Mouse (Mus musculus): ENCODE measurements around the gene Maco1. TPM values are rescaled to one million over a fixed set of nuclear protein-coding genes. Genes with fewer than 3 reads are reported as not detected.

Maco1 gene
- polyA plus RNA-seq, 1 experiment from 2014 or later: 46.1 TPM

DNA sequence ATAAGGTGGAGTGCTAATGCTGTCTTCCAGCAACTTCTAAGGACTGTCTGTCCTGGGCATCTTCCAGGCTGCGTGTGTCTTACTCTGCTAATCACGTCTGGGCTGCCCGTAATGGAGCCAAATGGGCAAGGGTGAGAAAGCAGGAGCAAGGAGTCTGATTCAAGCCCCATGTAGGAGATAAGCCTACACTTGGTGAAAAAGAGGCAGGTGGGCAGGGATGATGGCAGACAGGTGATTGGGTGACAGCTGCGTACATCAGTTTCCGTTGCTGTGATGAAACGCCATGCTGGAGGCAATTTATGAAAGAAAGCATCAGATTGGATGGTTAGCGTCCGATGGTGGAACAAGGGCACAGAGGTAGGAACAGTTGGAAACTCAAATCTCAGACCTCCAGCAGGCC is 14.1 kb upstream of the Maco1 start:
- Histone ChIP-seq H3K27me3 (ENCODE audit: control insufficient read depth, insufficient read depth, low read length) (no peaks in the 10 kb centered on the region), H3K4me2 (replicated peaks; ENCODE audit: low read depth, low read length) (no peak overlapping the region), H3K9me3 (ENCODE audit: control insufficient read depth, low read depth, low read length) (no peaks in the 10 kb centered on the region), H3K27ac (ENCODE audit: low read length) (no peak overlapping the region), H3K36me3 (ENCODE audit: control insufficient read depth, insufficient read depth, low read length) (no peaks in the 10 kb centered on the region), H3K4me1 (ENCODE audit: control insufficient read depth, insufficient read depth, low read length) (peaks cover 5% of the 10 kb centered on the region; the same call in 1 of the 2 replicates), H3K4me3 (ENCODE audit: low read depth, low read length) (no peak overlapping the region), H3K9ac (replicated peaks; ENCODE audit: low read depth, low read length) (no peak overlapping the region)
- ATAC-seq (ENCODE audit: insufficient number of reproducible peaks, insufficient read depth, low FRiP score, low read depth): no peak
- WGBS: 91% methylated on average over 8 of the region's 8 CpGs

DNA sequence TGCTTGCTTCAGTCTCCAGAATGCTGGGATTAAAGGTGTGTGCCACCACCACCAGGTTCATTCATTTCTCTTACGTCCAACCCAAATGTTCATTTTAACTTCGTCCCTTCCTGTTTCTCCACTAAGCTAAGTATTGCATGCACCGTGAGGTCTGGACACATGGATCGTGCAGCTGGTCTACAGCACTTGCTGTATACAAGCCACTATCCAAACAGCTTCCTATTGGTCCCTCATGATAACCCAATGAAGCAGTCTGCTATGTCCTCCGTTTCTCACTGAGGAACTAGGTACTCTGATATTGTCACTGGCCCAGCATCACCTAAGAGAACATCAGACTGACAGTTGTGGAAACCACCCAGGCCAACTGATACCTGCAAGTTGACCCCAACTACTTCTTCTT is 12.6 kb upstream of the Maco1 start:
- no peak for ATAC-seq (ENCODE audit: insufficient number of reproducible peaks, insufficient read depth, low FRiP score, low read depth)
- H3K27ac ChIP-seq (ENCODE audit: low read length): no peak overlapping the region
- no peaks in the 10 kb centered on the region for H3K36me3 ChIP-seq (ENCODE audit: control insufficient read depth, insufficient read depth, low read length)
- WGBS: 80% methylated on average over 5 of the region's 5 CpGs
- no peak overlapping the region for H3K4me3 ChIP-seq (ENCODE audit: low read depth, low read length)
- no peak overlapping the region for H3K4me2 ChIP-seq (replicated peaks; ENCODE audit: low read depth, low read length)
- peaks cover 5% of the 10 kb centered on the region; the same call in 1 of the 2 replicates for H3K4me1 ChIP-seq (ENCODE audit: control insufficient read depth, insufficient read depth, low read length)
- no peaks in the 10 kb centered on the region for H3K27me3 ChIP-seq (ENCODE audit: control insufficient read depth, insufficient read depth, low read length)
- no peaks in the 10 kb centered on the region for H3K9me3 ChIP-seq (ENCODE audit: control insufficient read depth, low read depth, low read length)
- no peak overlapping the region for H3K9ac ChIP-seq (replicated peaks; ENCODE audit: low read depth, low read length)

DNA sequence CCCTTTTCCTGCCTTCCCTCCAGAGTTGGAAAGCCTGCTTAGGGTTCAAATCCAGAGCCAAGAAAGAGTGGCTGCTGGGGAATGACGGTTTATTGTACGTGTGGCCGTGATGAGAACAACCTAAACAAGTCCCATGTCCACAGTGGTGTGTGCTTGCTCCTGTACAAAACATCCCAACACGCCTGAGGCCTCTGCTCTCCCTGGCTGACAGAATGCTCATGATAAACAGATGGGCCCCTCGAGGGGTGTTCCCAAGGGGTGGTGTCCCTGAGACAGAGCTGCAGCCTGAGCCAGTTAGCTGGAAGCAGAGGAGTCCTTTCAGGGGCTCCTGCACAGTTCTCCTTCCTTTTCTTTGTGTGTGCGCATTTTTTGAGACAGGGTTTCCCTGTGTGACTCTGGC is 12.2 kb upstream of the Maco1 start:
- ATAC-seq (ENCODE audit: insufficient number of reproducible peaks, insufficient read depth, low FRiP score, low read depth): no peak
- Histone ChIP-seq H3K36me3 (ENCODE audit: control insufficient read depth, insufficient read depth, low read length) (no peaks in the 10 kb centered on the region), H3K4me3 (ENCODE audit: low read depth, low read length) (no peak overlapping the region), H3K9me3 (ENCODE audit: control insufficient read depth, low read depth, low read length) (no peaks in the 10 kb centered on the region), H3K4me2 (replicated peaks; ENCODE audit: low read depth, low read length) (no peak overlapping the region), H3K4me1 (ENCODE audit: control insufficient read depth, insufficient read depth, low read length) (peaks cover 5% of the 10 kb centered on the region; the same call in 1 of the 2 replicates), H3K27me3 (ENCODE audit: control insufficient read depth, insufficient read depth, low read length) (no peaks in the 10 kb centered on the region), H3K9ac (replicated peaks; ENCODE audit: low read depth, low read length) (no peak overlapping the region), H3K27ac (ENCODE audit: low read length) (no peak overlapping the region)
- WGBS: 70% methylated on average over 6 of the region's 6 CpGs

DNA sequence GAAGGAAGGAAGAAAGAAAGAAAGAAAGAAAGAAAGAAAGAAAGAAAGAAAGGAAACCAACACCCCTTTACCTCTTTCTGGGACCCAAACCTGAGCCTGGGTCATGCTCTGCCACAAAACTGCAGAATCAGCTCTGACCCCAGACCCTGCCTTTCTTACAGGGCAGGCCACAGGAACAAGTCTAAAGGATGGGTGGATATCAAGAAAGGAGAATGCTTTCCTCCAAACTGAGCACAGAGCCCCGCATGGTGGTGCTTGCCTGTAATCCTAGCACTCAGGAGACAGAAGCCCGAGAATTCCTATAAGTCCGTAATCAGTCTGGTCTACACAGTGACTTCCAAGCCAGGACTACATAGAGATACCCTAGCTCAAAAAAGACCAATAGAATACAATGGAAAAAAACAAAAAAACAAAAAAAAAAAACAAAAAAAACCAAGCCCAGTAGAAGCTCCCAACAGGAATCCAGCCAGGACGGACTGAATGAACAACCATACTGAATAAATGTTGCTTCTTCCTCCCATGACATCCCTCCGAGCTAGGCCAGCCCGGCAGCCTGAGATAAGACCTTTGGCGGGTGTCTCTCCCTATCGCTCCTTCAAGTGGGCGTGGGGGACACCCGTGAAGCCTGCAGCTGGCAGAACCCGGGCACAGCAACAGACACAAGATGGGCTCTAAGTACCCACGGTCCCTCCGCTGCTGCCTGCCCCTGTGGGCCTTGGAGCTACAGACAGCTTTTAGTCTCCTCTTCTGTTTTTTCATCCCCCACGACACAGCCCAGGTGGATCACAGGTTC is 11.0 kb upstream of the Maco1 start, which contains the start of gene Rhd:
Gene Rhd, plus strand, starts transcription at position 600 of the 793 bp plus-strand sequence.
- H3K9ac ChIP-seq (replicated peaks; ENCODE audit: low read depth, low read length): no peak within 1 kb of the TSS
- H3K27ac ChIP-seq (ENCODE audit: low read length): no peak within 1 kb of the TSS
- no peaks in the 10 kb centered on the region for H3K4me1 ChIP-seq (ENCODE audit: control insufficient read depth, insufficient read depth, low read length)
- H3K36me3 ChIP-seq (ENCODE audit: control insufficient read depth, insufficient read depth, low read length): no peaks in the 10 kb centered on the region
- no peak within 1 kb of the TSS for H3K4me3 ChIP-seq (ENCODE audit: low read depth, low read length)
- H3K9me3 ChIP-seq (ENCODE audit: control insufficient read depth, low read depth, low read length): no peaks in the 10 kb centered on the region
- WGBS: 65% methylated on average over 14 of the region's 14 CpGs
- no peaks in the 10 kb centered on the region for H3K27me3 ChIP-seq (ENCODE audit: control insufficient read depth, insufficient read depth, low read length)
- H3K4me2 ChIP-seq (replicated peaks; ENCODE audit: low read depth, low read length): no peak within 1 kb of the TSS
- ATAC-seq (ENCODE audit: insufficient number of reproducible peaks, insufficient read depth, low FRiP score, low read depth): peak; percentile 43; the same call in 1 of the 2 replicates

DNA sequence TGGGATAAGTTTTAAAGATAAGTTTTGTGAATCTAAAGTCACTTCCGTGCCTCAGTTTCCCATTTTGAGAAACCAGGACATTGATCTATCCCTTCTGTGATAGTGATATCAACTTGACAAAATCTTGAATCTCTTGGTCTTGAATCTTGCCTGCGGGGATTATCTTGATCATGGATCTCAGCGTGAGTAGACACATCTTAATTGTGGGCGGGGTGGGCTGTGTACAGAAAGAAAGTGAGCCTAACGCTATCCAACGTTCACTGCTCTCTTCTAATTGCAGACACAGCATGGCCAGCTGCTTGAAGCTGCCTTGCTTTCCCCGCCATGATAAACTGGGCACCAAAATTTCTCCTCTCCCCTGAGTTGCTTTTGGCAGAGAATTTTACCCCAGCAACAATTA is 9.9 kb upstream of the Maco1 start:
- Histone ChIP-seq H3K9ac (replicated peaks; ENCODE audit: low read depth, low read length) (no peak overlapping the region), H3K4me2 (replicated peaks; ENCODE audit: low read depth, low read length) (no peak overlapping the region), H3K4me3 (ENCODE audit: low read depth, low read length) (no peak overlapping the region), H3K4me1 (ENCODE audit: control insufficient read depth, insufficient read depth, low read length) (no peaks in the 10 kb centered on the region), H3K36me3 (ENCODE audit: control insufficient read depth, insufficient read depth, low read length) (no peaks in the 10 kb centered on the region), H3K9me3 (ENCODE audit: control insufficient read depth, low read depth, low read length) (no peaks in the 10 kb centered on the region), H3K27ac (ENCODE audit: low read length) (no peak overlapping the region), H3K27me3 (ENCODE audit: control insufficient read depth, insufficient read depth, low read length) (no peaks in the 10 kb centered on the region)
- 73% methylated on average over 7 of the region's 7 CpGs for WGBS
- ATAC-seq (ENCODE audit: insufficient number of reproducible peaks, insufficient read depth, low FRiP score, low read depth): no peak

DNA sequence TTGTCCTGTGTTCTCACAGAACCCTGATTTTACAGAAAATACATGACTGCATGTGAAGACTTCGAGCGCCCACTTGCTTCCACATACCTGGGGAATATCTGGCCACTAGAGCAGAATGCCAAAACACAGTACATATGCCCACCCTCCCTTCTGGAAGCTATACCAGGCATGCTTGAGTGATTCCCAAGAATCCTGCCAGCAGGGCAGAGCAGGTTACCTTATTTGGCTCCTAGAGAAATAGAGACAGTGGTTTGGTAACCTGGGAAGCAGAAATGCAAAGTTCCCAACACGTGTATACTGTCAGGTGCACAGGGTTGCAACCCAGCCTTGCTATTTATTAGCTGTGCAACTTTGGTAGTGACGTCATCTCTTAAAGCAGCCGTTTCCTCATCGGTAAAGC is 8.7 kb upstream of the Maco1 start:
- H3K27ac ChIP-seq (ENCODE audit: low read length): no peak overlapping the region
- no peaks in the 10 kb centered on the region for H3K4me1 ChIP-seq (ENCODE audit: control insufficient read depth, insufficient read depth, low read length)
- no peaks in the 10 kb centered on the region for H3K27me3 ChIP-seq (ENCODE audit: control insufficient read depth, insufficient read depth, low read length)
- 72% methylated on average over 6 of the region's 6 CpGs for WGBS
- no peak overlapping the region for H3K9ac ChIP-seq (replicated peaks; ENCODE audit: low read depth, low read length)
- no peak for ATAC-seq (ENCODE audit: insufficient number of reproducible peaks, insufficient read depth, low FRiP score, low read depth)
- H3K36me3 ChIP-seq (ENCODE audit: control insufficient read depth, insufficient read depth, low read length): no peaks in the 10 kb centered on the region
- H3K4me3 ChIP-seq (ENCODE audit: low read depth, low read length): no peak overlapping the region
- H3K9me3 ChIP-seq (ENCODE audit: control insufficient read depth, low read depth, low read length): no peaks in the 10 kb centered on the region
- H3K4me2 ChIP-seq (replicated peaks; ENCODE audit: low read depth, low read length): no peak overlapping the region

DNA sequence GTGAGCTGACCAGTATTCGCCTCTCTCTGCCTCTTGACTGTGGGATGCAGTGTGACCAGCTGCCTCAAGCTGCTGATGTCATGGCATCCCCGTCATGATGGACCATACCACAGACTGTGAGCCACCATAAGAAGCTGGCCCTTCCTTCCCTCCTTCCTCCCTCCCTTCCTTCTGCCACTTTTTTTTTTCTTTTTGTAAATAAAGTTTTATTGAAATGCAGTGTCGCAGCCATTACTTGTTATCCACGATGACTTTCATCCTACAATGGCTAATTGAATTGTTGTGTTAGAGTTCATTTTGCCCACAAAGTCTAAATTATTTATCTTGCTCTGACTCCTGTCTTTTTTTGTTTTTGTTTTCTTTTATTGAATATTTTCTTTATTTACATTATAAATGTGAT is 5.3 kb upstream of the Maco1 start:
- 89% methylated on average over 4 of the region's 4 CpGs for WGBS
- Histone ChIP-seq H3K36me3 (ENCODE audit: control insufficient read depth, insufficient read depth, low read length) (no peaks in the 10 kb centered on the region), H3K27me3 (ENCODE audit: control insufficient read depth, insufficient read depth, low read length) (no peaks in the 10 kb centered on the region), H3K9ac (replicated peaks; ENCODE audit: low read depth, low read length) (no peak overlapping the region), H3K27ac (ENCODE audit: low read length) (no peak overlapping the region), H3K4me1 (ENCODE audit: control insufficient read depth, insufficient read depth, low read length) (no peaks in the 10 kb centered on the region), H3K9me3 (ENCODE audit: control insufficient read depth, low read depth, low read length) (no peaks in the 10 kb centered on the region), H3K4me2 (replicated peaks; ENCODE audit: low read depth, low read length) (no peak overlapping the region), H3K4me3 (ENCODE audit: low read depth, low read length) (no peak overlapping the region)
- ATAC-seq (ENCODE audit: insufficient number of reproducible peaks, insufficient read depth, low FRiP score, low read depth): no peak

DNA sequence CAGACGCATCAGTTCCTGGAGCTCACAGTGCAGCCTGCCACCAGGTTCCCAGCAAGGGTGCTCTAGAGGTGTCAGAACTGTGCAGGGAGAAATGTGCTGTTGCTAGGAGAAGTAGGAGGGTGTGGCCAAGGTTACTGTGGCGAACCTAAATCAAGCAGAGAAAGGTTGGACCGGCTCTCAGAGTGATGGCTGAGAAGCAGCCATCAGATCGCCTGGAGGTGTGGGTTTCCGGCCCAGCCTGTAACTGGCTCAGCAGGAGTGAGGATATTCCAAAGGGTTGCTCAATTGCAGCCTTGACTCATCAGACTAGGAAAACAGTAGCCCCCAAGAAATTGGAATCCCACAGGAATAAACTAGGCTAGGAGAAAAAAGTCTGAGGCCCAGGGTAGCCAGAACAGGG is 3.4 kb upstream of the Maco1 start:
- H3K4me3 ChIP-seq (ENCODE audit: low read depth, low read length): no peak overlapping the region
- H3K27me3 ChIP-seq (ENCODE audit: control insufficient read depth, insufficient read depth, low read length): no peaks in the 10 kb centered on the region
- no peaks in the 10 kb centered on the region for H3K9me3 ChIP-seq (ENCODE audit: control insufficient read depth, low read depth, low read length)
- H3K36me3 ChIP-seq (ENCODE audit: control insufficient read depth, insufficient read depth, low read length): no peaks in the 10 kb centered on the region
- no peak overlapping the region; the same call in none of the 2 replicates for H3K27ac ChIP-seq (ENCODE audit: low read length)
- no peak overlapping the region for H3K4me2 ChIP-seq (replicated peaks; ENCODE audit: low read depth, low read length)
- no peak overlapping the region for H3K9ac ChIP-seq (replicated peaks; ENCODE audit: low read depth, low read length)
- H3K4me1 ChIP-seq (ENCODE audit: control insufficient read depth, insufficient read depth, low read length): peaks cover 5% of the 10 kb centered on the region
- ATAC-seq (ENCODE audit: insufficient number of reproducible peaks, insufficient read depth, low FRiP score, low read depth): no peak
- 31% methylated on average over 5 of the region's 5 CpGs for WGBS

DNA sequence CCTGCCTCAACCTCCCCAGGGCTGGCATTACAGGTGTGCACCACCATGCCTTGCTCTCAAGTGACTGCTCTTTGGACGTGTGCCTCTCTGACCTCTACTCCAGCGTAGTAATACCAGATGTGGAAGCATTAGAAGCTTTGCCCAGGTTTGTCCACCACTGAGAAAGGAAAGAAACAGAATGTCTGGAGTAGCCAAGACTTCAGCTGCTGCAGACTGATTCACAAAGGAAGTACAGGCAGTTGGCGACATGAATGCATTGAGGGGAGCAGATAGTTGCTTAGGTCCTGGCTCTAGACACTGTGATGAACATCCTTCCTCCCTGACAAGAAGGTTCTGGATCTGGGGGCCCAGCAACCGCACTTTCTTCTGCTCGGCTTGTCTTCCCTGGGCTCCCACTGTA is 2.9 kb upstream of the Maco1 start:
- Histone ChIP-seq H3K27me3 (ENCODE audit: control insufficient read depth, insufficient read depth, low read length) (no peaks in the 10 kb centered on the region), H3K9ac (replicated peaks; ENCODE audit: low read depth, low read length) (no peak overlapping the region), H3K36me3 (ENCODE audit: control insufficient read depth, insufficient read depth, low read length) (no peaks in the 10 kb centered on the region), H3K4me1 (ENCODE audit: control insufficient read depth, insufficient read depth, low read length) (peaks cover 9% of the 10 kb centered on the region), H3K27ac (ENCODE audit: low read length) (peak overlapping the region; percentile 1; the same call in 1 of the 2 replicates), H3K9me3 (ENCODE audit: control insufficient read depth, low read depth, low read length) (no peaks in the 10 kb centered on the region), H3K4me2 (replicated peaks; ENCODE audit: low read depth, low read length) (no peak overlapping the region), H3K4me3 (ENCODE audit: low read depth, low read length) (no peak overlapping the region)
- no peak for ATAC-seq (ENCODE audit: insufficient number of reproducible peaks, insufficient read depth, low FRiP score, low read depth)
- WGBS: 61% methylated on average over 5 of the region's 5 CpGs

Measured in stomach, embryonic 14.5 days (tissue).